Mouse (Mus musculus) ES-E14 (cell line): Measurements from ENCODE around the gene Sh3gl1.

Experiments
- CHD2 ChIP-seq: IDR thresholded peaks from 2 replicates; pipeline ENCODE4 v1.6.1; 2014; ENCODE audit warnings: mild to moderate bottlenecking, low read depth, low read length, inconsistent platforms
- HCFC1 ChIP-seq: IDR thresholded peaks from 2 replicates; pipeline ENCODE4 v1.6.1; 2012; ENCODE audit warnings: low read length, inconsistent platforms, borderline replicate concordance; ENCODE audit not compliant: insufficient read depth
- ZC3H11A ChIP-seq: IDR thresholded peaks from 2 replicates; pipeline ENCODE4 v1.6.1; 2012; ENCODE audit warnings: low read depth, mild to moderate bottlenecking, inconsistent platforms, low read length, borderline replicate concordance
- ZNF384 ChIP-seq: IDR thresholded peaks from 2 replicates; pipeline ENCODE4 v1.6.1; 2012; ENCODE audit warnings: low read depth, low read length, inconsistent platforms

- no peak for TF ChIP-seq HCFC1
- no peak for TF ChIP-seq ZNF384
- no peak for TF ChIP-seq CHD2
- no peak for TF ChIP-seq ZC3H11A
These were observed 18.6 kb downstream of the Sh3gl1 start for GRCm38 (mm10) chr17:56017848-56018247.
